Comparison of ENCODE assay signal across 9 mouse cellular contexts in the genomic region with DNA sequence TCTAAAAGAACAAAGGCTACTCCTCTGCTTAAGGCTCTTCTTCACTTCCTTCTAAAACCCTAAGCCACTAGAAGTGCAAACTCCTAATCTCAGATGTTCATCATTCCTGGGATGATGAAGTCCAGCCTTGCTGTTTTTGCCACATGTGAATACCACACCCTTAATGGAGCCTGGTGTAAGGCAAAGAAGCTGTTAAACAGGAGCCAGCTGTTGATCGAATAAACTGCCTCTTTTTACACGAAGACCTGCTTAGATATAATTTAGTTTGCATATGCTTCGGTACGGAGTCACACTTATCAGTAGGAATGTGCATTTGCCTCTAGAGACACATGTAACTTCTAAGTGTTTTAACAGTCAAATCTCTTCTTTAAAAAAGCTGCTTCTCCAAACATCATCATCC. TPM values are rescaled to one million over a fixed set of nuclear protein-coding genes. Genes with fewer than 3 reads are reported as not detected.
A peak's percentile ranks its signal among the peaks of the same experiment; 100 is the strongest.
DNase-seq lines count a peak whose midpoint lies in the region; ATAC-seq and TF ChIP-seq lines count a peak whose summit lies in the region.
"Had no signal": no experiment of that assay in that cellular context is flagged by ENCODE, and none has a peak within 500 bp of the region (broad histone marks: within the 10 kb centered on the region; RNA-seq: fewer than 3 reads in every experiment).

No protein-coding gene starts in this region.

- ATAC-seq in heart, embryonic 12.5 days (ENCODE audit: insufficient number of reproducible peaks, low FRiP score) = no peak
- no peak for ATAC-seq in intestine, embryonic 15.5 days

- 33% methylated on average over 4 of the region's 4 CpGs for WGBS in heart, embryonic 12.5 days
- WGBS in thymus, adult 2 months = 46% methylated on average over 4 of the region's 4 CpGs
- WGBS in intestine, embryonic 15.5 days = 52% methylated on average over 4 of the region's 4 CpGs

- no peak for DNase-seq in heart, postnatal 14 days
- no peak for DNase-seq in thymus, adult 2 months
- no peak for DNase-seq in thymus, adult 18-20 months
- DNase-seq in right cerebral cortex, postnatal 14 days = no peak
- DNase-seq in adrenal gland, adult 18-20 months (ENCODE audit: low spot score in 2 of 2) = no peak
- no peak for DNase-seq in spleen, postnatal 4 days (ENCODE audit: low spot score in 2 of 2)
- DNase-seq: lung, postnatal 14 days had no signal

- TF ChIP-seq CTCF in thymus, adult 2 months (IDR thresholded peaks at IDR 0.05; ENCODE audit: borderline replicate concordance, control insufficient read depth, extremely low read depth, insufficient read depth, low read length, poor library complexity) = no peak

- H3K36me3 ChIP-seq in heart, embryonic 12.5 days = no peaks in the 10 kb centered on the region
- no peaks in the 10 kb centered on the region for H3K36me3 ChIP-seq in thymus, adult 2 months (ENCODE audit: control insufficient read depth, insufficient read depth, low read length)
- no peaks in the 10 kb centered on the region for H3K36me3 ChIP-seq in intestine, embryonic 15.5 days

- intact Hi-C loops in heart, postnatal 14 days (cut with DNase I) = loop anchor here (5.0 to 10.0 kb wide), 4 partner anchors 40 to 312 kb away; no protein-coding TSS in a partner anchor

- H3K27me3 ChIP-seq in heart, embryonic 12.5 days (replicated peaks) = peaks cover 3% of the 10 kb centered on the region; the same call in 1 of the 2 replicates
- no peaks in the 10 kb centered on the region for H3K27me3 ChIP-seq in thymus, adult 2 months (ENCODE audit: control insufficient read depth, insufficient read depth, low read length)
- peaks cover 18% of the 10 kb centered on the region for H3K27me3 ChIP-seq in intestine, embryonic 15.5 days (replicated peaks)

- H3K27ac ChIP-seq in heart, embryonic 12.5 days (ENCODE audit: poor library complexity, severe bottlenecking) = no peak overlapping the region
- peak overlapping the region; percentile 74 for H3K27ac ChIP-seq in thymus, adult 2 months (ENCODE audit: control insufficient read depth, insufficient read depth, low read length)
- H3K27ac ChIP-seq in intestine, embryonic 15.5 days = no peak overlapping the region

- H3K4me2 ChIP-seq in heart, embryonic 12.5 days = peak overlapping the region; percentile 79
- 0 out of 2 replicates have a peak overlapping the region, but pooled peaks have one; percentile 1 for H3K4me2 ChIP-seq in intestine, embryonic 15.5 days (replicated peaks)

- H3K4me1 ChIP-seq in heart, embryonic 12.5 days (replicated peaks) = peaks cover 42% of the 10 kb centered on the region
- peaks cover 39% of the 10 kb centered on the region for H3K4me1 ChIP-seq in thymus, adult 2 months (replicated peaks; ENCODE audit: control insufficient read depth, insufficient read depth, low read length)
- peaks cover 9% of the 10 kb centered on the region for H3K4me1 ChIP-seq in intestine, embryonic 15.5 days (replicated peaks)

- no peak overlapping the region; the same call in none of the 2 replicates for H3K9ac ChIP-seq in heart, embryonic 12.5 days
- no peak overlapping the region for H3K9ac ChIP-seq in intestine, embryonic 15.5 days

- peak overlapping the region; percentile 69 for H3K4me3 ChIP-seq in heart, embryonic 12.5 days
- peak overlapping the region; percentile 42 for H3K4me3 ChIP-seq in thymus, adult 2 months (ENCODE audit: control insufficient read depth, insufficient read depth, low read length)
- no peak overlapping the region for H3K4me3 ChIP-seq in intestine, embryonic 15.5 days (replicated peaks)

- no peaks in the 10 kb centered on the region for H3K9me3 ChIP-seq in heart, embryonic 12.5 days (replicated peaks)
- no peaks in the 10 kb centered on the region for H3K9me3 ChIP-seq in intestine, embryonic 15.5 days

- TF ChIP-seq POLR2A in thymus, adult 2 months (IDR thresholded peaks at IDR 0.05; ENCODE audit: control insufficient read depth, extremely low read depth, insufficient read depth, low read length, poor library complexity) = no peak

RNA-seq across cellular contexts. Expression of a gene that starts 2.0 kb away (rescaled TPM):
- 29.8 and 33.6 TPM in 2 replicates for polyA plus RNA-seq in heart, embryonic 12.5 days (2016; fragmentation: Nextera tagmentation; extraction: Ambion mirVana)
- total RNA-seq in heart, postnatal 14 days (2021) = 10 to 100 TPM; 54.7 to 62.0 TPM
- 86.0 and 94.3 TPM in 2 replicates for polyA plus RNA-seq in thymus, adult 2 months (2012; rRNA removed)
- polyA plus RNA-seq in intestine, embryonic 15.5 days (2015; fragmentation: Nextera tagmentation; extraction: Ambion mirVana) = 7.3 and 8.1 TPM in 2 replicates
- total RNA-seq in adrenal gland, adult 18-20 months (2021) = 10 to 100 TPM; 26.8 to 36.1 TPM
